Mouse (Mus musculus): Measurements from ENCODE around the gene Kcnj1. TPM values are rescaled to one million over a fixed set of nuclear protein-coding genes. Genes with fewer than 3 reads are reported as not detected.
A peak's percentile ranks its signal among the peaks of the same experiment; 100 is the strongest.

The Kcnj1 gene
- polyA plus RNA-seq, 1 experiment: not detected

DNA sequence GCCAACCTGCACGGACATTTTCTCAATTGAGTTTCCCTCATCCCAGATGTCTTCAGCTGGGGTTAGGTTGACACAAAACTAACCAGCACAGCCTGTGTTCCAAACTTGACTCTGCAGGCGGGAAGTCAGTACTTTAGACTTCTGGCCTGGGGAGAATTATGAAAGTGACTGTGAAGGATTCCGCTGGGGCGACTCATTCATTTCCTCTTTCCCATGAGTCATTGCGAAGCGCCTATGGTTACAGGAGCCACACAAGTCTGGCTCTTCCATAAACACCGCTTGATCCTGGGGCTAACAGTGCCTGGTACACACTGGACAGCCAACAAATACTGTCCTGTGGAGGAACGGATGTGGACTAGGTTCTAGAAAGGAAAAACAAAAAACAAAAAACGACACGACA lies 22.9 kb upstream of the Kcnj1 start:
- peaks cover 29% of the 10 kb centered on the region for H3K27me3 ChIP-seq (replicated peaks)
- H3K36me3 ChIP-seq (replicated peaks; ENCODE audit: low read length): no peaks in the 10 kb centered on the region
- no peaks in the 10 kb centered on the region for H3K9me3 ChIP-seq
- no peak overlapping the region for H3K4me3 ChIP-seq (replicated peaks)
- H3K4me1 ChIP-seq: peaks cover 67% of the 10 kb centered on the region
- TF ChIP-seq FLI1 (IDR thresholded peaks at IDR 0.05; ENCODE audit: low read length) (no peak), GATA1 (IDR thresholded peaks at IDR 0.05; ENCODE audit: borderline replicate concordance, low read length) (no peak)

DNA sequence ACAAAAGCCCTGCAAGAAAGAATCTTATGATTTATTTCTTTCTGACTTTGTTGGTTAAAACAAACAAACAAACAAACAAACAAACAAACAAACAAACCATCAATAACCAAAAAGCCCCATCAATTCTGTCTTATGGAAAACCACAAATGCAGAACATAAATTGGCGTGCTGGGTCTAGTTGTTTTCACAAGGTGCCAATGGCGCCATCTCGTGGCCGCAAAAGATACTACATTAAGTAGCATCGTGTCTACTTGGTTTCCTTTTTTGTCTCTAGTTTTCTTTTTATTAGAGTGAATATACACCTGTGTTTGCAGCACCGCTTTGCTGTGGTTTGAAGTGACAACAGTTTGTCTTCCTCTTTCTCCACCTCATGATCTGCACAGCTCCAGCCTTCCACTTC lies 22.0 kb upstream of the Kcnj1 start:
- Histone ChIP-seq H3K4me1 (peaks cover 60% of the 10 kb centered on the region), H3K36me3 (replicated peaks; ENCODE audit: low read length) (no peaks in the 10 kb centered on the region), H3K9me3 (no peaks in the 10 kb centered on the region), H3K4me3 (replicated peaks) (peak overlapping the region; percentile 83), H3K27me3 (replicated peaks) (peaks cover 20% of the 10 kb centered on the region)
- no peak for TF ChIP-seq FLI1 (IDR thresholded peaks at IDR 0.05; ENCODE audit: low read length)
- no peak for TF ChIP-seq GATA1 (IDR thresholded peaks at IDR 0.05; ENCODE audit: borderline replicate concordance, low read length)

DNA sequence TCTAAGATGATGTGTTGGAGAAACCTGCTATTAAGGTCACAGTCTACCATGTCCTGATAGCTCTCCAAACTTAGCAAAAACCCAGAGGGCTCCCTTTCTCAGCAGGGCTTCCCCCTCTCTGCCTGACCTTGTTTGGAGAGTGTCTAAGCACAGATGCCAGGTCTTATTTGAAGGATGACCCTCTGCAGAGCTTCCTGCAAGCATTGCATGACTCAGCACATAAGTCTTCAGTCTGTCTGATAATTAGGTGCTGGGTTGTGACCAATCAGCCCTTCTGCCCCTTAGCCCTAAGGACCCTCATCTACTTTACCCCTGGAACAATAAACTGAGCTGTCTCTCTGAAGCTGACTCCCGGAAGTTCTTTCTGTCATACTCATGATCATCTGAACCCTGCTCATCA lies 11.5 kb upstream of the Kcnj1 start:
- Histone ChIP-seq H3K4me3 (replicated peaks) (no peak overlapping the region), H3K36me3 (replicated peaks; ENCODE audit: low read length) (no peaks in the 10 kb centered on the region), H3K9me3 (peaks cover 14% of the 10 kb centered on the region), H3K4me1 (peaks cover 23% of the 10 kb centered on the region), H3K27me3 (replicated peaks) (peaks cover 10% of the 10 kb centered on the region)
- TF ChIP-seq FLI1 (IDR thresholded peaks at IDR 0.05; ENCODE audit: low read length): no peak
- no peak for TF ChIP-seq GATA1 (IDR thresholded peaks at IDR 0.05; ENCODE audit: borderline replicate concordance, low read length)

DNA sequence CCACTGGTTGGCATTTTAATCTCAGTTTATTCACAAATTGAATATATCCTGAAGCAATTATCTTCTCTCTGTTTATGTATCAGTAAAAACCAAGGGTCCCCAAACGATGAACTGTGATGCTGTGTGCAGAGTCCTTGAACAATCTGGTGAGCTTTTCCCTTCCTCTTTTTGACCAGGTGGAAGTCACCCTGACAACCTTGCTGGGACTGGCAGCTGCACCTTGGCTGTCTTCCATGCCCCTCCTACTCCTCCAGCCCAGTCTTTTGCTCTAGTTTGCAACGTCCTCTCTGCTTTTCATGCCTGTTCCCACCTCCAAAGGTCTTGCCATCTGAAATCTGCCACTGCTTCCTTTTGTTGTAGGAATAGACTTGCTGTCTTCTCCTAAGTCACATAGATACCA lies 3.5 kb upstream of the Kcnj1 start:
- H3K4me1 ChIP-seq: no peaks in the 10 kb centered on the region
- H3K9me3 ChIP-seq: peaks cover 10% of the 10 kb centered on the region
- H3K27me3 ChIP-seq (replicated peaks): peaks cover 48% of the 10 kb centered on the region
- no peak overlapping the region for H3K4me3 ChIP-seq (replicated peaks)
- no peak for TF ChIP-seq GATA1 (IDR thresholded peaks at IDR 0.05; ENCODE audit: borderline replicate concordance, low read length)
- no peak for TF ChIP-seq FLI1 (IDR thresholded peaks at IDR 0.05; ENCODE audit: low read length)
- H3K36me3 ChIP-seq (replicated peaks; ENCODE audit: low read length): no peaks in the 10 kb centered on the region

DNA sequence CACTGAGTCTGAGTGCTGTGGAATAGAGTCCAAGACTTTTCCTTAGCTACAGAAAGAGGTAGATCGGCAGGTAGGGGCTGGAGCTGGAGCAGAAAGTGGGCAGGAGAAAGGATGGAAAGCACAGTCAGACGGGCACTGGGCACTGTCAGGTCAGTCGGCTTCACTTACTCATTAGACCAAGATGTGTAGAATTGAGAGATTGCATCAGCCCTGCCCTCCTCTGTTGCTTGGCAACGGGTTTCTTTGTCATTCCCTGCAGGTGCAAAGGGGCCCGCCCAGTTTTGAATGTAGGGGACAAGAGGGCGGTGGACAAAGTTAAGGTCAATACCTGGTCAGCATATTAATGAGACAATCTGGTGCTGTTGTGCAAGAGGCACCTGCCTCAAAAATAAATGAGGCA lies 2.9 kb upstream of the Kcnj1 start:
- Histone ChIP-seq H3K9me3 (peaks cover 7% of the 10 kb centered on the region), H3K36me3 (replicated peaks; ENCODE audit: low read length) (no peaks in the 10 kb centered on the region), H3K4me1 (no peaks in the 10 kb centered on the region), H3K4me3 (replicated peaks) (no peak overlapping the region), H3K27me3 (replicated peaks) (peaks cover 51% of the 10 kb centered on the region)
- no peak for TF ChIP-seq FLI1 (IDR thresholded peaks at IDR 0.05; ENCODE audit: low read length)
- no peak for TF ChIP-seq GATA1 (IDR thresholded peaks at IDR 0.05; ENCODE audit: borderline replicate concordance, low read length)

GRCm38 (mm10) chr9:32373656-32374055 lies 1.4 kb downstream of the Kcnj1 start:
- Histone ChIP-seq H3K4me1 (peaks cover 11% of the 10 kb centered on the region), H3K4me3 (replicated peaks) (no peak overlapping the region), H3K27me3 (replicated peaks) (peaks cover 50% of the 10 kb centered on the region), H3K9me3 (no peaks in the 10 kb centered on the region), H3K36me3 (replicated peaks; ENCODE audit: low read length) (no peaks in the 10 kb centered on the region)
- TF ChIP-seq FLI1 (IDR thresholded peaks at IDR 0.05; ENCODE audit: low read length) (no peak), GATA1 (IDR thresholded peaks at IDR 0.05; ENCODE audit: borderline replicate concordance, low read length) (no peak)

GRCm38 (mm10) chr9:32376031-32376430 lies 3.7 kb downstream of the Kcnj1 start:
- peaks cover 29% of the 10 kb centered on the region for H3K27me3 ChIP-seq (replicated peaks)
- TF ChIP-seq GATA1 (IDR thresholded peaks at IDR 0.05; ENCODE audit: borderline replicate concordance, low read length): no peak
- no peak for TF ChIP-seq FLI1 (IDR thresholded peaks at IDR 0.05; ENCODE audit: low read length)
- H3K36me3 ChIP-seq (replicated peaks; ENCODE audit: low read length): no peaks in the 10 kb centered on the region
- peaks cover 24% of the 10 kb centered on the region for H3K4me1 ChIP-seq
- H3K9me3 ChIP-seq: no peaks in the 10 kb centered on the region
- H3K4me3 ChIP-seq (replicated peaks): no peak overlapping the region

GRCm38 (mm10) chr9:32376863-32377590 lies 4.7 kb downstream of the Kcnj1 start:
- Histone ChIP-seq H3K4me3 (replicated peaks) (no peak overlapping the region), H3K9me3 (no peaks in the 10 kb centered on the region), H3K36me3 (replicated peaks; ENCODE audit: low read length) (no peaks in the 10 kb centered on the region), H3K4me1 (peaks cover 33% of the 10 kb centered on the region), H3K27me3 (replicated peaks) (peaks cover 25% of the 10 kb centered on the region)
- TF ChIP-seq FLI1 (IDR thresholded peaks at IDR 0.05; ENCODE audit: low read length) (no peak), GATA1 (IDR thresholded peaks at IDR 0.05; ENCODE audit: borderline replicate concordance, low read length) (no peak)

DNA sequence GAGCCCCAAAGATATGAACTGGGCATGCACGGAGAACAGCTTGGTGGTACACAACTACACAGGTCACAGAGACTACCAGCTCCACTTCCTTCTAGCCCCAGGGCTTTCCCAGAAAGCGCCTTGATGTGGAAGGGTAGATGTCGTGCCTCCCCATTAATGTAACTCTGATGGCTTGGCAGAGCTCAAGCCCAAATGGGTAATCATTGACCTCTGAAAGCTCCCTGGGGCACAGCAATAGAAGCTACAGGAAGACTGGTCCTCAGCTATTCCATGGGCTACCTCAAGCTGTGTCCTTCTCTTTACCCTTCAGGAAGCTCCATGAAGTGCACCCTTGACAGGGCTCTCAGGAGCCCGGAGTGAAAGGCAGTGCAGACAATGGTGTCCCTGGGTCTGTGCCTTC lies 12.6 kb downstream of the Kcnj1 start:
- H3K9me3 ChIP-seq: no peaks in the 10 kb centered on the region
- no peaks in the 10 kb centered on the region for H3K36me3 ChIP-seq (replicated peaks; ENCODE audit: low read length)
- H3K27me3 ChIP-seq (replicated peaks): peaks cover 2% of the 10 kb centered on the region
- H3K4me1 ChIP-seq: peaks cover 53% of the 10 kb centered on the region
- no peak overlapping the region for H3K4me3 ChIP-seq (replicated peaks)
- TF ChIP-seq FLI1 (IDR thresholded peaks at IDR 0.05; ENCODE audit: low read length): no peak
- TF ChIP-seq GATA1 (IDR thresholded peaks at IDR 0.05; ENCODE audit: borderline replicate concordance, low read length): no peak

GRCm38 (mm10) chr9:32388120-32388519 lies 15.8 kb downstream of the Kcnj1 start:
- Histone ChIP-seq H3K4me1 (peaks cover 61% of the 10 kb centered on the region), H3K27me3 (replicated peaks) (peaks cover 2% of the 10 kb centered on the region), H3K9me3 (no peaks in the 10 kb centered on the region), H3K36me3 (replicated peaks; ENCODE audit: low read length) (no peaks in the 10 kb centered on the region), H3K4me3 (replicated peaks) (no peak overlapping the region)
- TF ChIP-seq GATA1 (IDR thresholded peaks at IDR 0.05; ENCODE audit: borderline replicate concordance, low read length) (no peak), FLI1 (IDR thresholded peaks at IDR 0.05; ENCODE audit: low read length) (no peak)

Measured in megakaryocyte, embryonic 14.5 days (primary cell).